Mouse (Mus musculus): ENCODE measurements around the gene Mrgprh.
"Not testable (repeated sequence)": the region's sequence is repeated elsewhere in the genome, so short reads cannot be mapped to it uniquely, and the experiment has no call there.

The Mrgprh gene

GRCm38 (mm10) chr17:12868640-12869039, 7.2 kb upstream of the Mrgprh start:
- DNase-seq (ENCODE audit: low spot score), result no peak

DNA sequence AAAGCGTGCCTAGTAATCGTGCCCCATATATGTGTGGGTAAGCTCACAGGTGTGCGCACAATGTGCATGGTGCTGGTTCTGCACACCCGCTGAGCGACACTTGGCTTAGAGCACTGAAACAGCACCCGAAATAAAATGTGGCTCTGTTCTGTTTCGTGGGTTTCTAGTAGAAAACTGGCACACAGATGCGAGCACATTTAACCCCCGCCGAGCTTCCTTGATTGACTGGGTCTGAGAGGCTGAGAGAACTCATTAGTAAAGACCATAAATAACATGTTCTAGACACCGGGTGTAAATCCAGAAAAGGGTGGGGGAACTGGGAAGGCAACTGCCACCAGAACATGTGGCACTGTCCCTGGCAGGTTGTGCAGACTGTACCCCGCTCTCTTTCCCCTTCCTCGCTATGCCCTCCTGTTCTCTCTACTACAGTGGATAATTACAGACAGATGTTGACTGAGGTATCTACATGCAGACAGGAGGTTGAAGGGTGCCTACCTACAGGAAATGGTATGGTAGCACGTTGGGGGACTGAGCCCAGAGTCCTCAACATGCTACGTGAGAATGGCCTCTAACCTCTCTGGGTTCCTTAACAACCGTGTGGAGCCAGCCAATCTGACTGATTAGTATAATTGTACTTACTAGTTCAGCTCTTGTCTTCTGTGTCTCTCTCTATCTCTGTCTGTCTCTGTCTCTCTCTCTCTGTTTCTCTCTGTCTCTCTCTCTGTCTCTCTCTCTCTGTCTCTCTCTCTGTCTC, 3.4 kb upstream of the Mrgprh start:
- no peak for DNase-seq (ENCODE audit: low spot score)

- DNase-seq (ENCODE audit: low spot score), result peak; percentile 92
Measured at GRCm38 (mm10) chr17:12880178-12880577, 4.3 kb downstream of the Mrgprh start.

DNA sequence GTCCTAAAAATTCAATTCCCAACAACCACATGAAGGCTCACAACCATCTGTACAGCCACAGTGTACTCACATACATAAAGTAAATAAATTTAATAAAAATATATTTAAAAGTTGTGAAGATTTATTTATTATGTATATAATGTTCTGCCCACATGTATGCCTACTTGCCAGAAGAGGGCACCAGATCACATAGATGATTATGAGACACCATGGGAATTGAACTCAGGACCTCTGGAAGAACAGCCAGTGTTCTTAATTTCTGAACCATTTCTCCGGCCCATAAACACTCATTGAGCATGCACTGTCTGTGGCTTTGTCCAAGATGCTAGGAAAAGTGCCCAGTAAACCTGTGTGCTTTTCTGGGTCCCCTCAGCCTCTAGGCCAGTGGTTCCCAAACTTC, 5.4 kb downstream of the Mrgprh start:
- no peak for DNase-seq (ENCODE audit: low spot score)

- DNase-seq (ENCODE audit: low spot score), result no peak
Measured at GRCm38 (mm10) chr17:12886620-12887019, 10.8 kb downstream of the Mrgprh start.

GRCm38 (mm10) chr17:12887021-12887775, 11.4 kb downstream of the Mrgprh start:
- no peak for DNase-seq (ENCODE audit: low spot score)

DNA sequence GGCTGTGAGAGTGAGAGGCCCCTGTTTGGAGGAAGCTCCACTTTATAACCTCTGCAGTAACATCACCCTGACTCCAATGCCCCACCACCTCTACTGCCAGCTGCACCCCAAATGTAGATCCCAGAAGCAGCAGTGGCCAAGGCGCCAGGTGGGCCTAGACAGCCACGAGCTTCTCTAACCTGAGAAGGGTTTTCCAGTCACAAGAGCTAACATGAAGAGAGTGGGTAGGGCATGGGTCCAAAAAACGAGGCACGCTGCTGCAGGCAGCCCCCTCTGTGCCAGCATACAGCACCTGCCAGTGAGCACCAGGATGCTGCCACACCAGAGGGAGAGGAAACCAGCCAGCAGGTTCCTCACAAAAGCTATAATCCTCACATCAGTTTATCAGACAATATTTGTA, 15.2 kb downstream of the Mrgprh start:
- no peak for DNase-seq (ENCODE audit: low spot score)

- DNase-seq (ENCODE audit: low spot score), result no peak
Measured at GRCm38 (mm10) chr17:12892033-12892432, 16.2 kb downstream of the Mrgprh start.

- DNase-seq (ENCODE audit: low spot score), result no peak
Measured at GRCm38 (mm10) chr17:12897674-12898073, 21.8 kb downstream of the Mrgprh start.

DNA sequence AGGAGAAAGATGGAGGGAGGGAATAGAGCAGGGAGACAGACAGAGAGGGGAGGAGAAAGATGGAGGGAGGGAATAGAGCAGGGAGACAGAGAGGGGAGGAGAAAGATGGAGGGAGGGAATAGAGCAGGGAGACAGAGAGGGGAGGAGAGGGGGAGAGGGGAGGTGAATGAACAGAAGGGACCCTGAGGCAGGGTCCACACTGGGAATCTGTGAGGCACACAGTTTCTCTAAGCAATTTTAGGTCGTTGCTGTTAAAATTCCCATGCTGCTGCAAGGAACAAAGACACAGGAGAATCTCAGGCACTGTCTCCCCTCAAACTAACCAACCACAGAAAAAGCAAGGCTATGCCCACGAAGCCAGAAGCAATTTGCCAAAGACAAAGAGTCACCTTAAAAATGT, 22.8 kb downstream of the Mrgprh start:
- DNase-seq (ENCODE audit: low spot score), result not testable (repeated sequence)

GRCm38 (mm10) chr17:12902291-12902690, 26.5 kb downstream of the Mrgprh start:
- no peak for DNase-seq (ENCODE audit: low spot score)

- no peak for DNase-seq (ENCODE audit: low spot score)
Measured at GRCm38 (mm10) chr17:12903372-12904333, 27.8 kb downstream of the Mrgprh start.

DNA sequence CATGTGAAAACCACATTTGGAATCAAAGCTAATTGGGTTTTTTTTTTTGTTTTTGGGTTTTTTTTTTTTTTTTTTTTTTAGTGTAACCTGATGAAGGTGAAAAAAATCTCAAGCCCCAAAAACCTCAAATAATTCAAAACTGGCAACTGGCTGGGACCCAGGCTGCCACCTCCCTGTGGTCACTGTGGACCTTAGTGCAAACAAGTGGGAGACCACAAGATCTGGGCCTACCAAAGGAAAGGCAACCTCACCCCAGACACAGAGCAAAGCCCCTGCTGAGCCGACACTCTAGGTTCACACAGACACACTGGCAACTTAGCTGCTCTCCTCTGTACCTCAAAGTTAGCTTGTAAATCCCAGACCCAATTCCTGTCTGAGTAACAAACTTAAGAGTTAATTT, 28.5 kb downstream of the Mrgprh start:
- no peak for DNase-seq (ENCODE audit: low spot score)

- DNase-seq (ENCODE audit: low spot score), result no peak
Measured at GRCm38 (mm10) chr17:12905810-12906209, 30.0 kb downstream of the Mrgprh start.

DNA sequence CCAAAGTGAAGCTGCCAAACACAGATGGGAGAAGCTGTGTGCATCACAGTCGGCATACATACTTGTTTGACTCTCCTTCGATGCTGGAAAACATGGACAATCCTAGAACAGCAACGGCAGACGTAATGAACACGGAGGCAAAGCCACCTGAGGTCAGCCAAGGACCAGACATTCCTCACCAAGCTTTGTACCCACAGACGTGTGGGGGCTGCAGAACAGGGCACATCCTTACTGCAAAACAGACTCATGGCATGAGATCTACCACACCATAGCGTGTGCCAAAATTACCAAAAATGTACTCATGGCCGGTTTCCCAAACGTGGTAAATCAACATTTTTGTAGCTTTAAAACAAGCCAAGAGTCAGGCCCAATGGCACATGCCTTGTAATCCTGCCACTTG, 30.6 kb downstream of the Mrgprh start:
- DNase-seq (ENCODE audit: low spot score), result no peak

DNA sequence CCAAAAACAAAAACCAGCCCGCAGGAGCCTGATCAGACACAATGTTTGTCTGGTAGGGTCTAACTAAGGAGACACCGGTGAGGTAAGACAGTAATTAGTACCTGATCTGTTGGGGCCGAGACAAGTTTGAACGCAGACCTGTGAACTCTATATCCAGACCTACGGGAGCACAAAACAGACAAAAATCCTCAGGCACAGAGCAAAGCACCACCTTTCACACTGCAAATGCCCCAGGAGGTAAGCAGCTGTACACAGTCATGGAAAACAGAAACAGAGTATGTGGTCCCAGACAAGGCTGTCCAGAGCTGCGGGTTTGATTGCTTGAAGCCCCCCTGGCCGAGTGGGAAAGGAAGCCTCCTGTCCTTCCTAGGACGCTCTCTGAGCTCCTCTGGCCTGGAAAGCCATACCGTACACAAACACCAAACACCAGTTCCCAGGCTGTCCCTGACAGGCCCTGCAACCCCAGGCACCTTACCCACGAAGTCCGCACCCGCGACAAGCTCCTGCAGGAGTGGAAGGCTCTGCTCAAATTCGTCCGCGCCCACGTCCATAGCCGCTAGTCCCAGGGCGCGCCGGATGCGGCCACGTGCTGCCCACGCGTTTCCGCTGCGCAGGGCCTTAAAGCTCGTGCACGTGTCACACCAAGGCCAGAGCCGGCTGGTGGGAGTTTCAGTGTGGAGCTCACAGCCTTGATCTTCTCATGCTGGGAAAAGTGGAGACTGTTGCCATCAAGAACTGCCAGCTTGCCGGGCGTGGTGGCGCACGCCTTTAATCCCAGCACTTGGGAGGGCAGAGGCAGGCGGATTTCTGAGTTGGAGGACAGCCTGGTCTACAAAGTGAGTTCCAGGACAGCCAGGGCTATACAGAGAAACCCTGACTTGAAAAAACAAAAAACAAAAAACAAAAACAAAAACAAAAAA, 33.8 kb downstream of the Mrgprh start, which contains the start of gene Pnldc1:
Gene Pnldc1 (minus strand): TSS at position 870 of the 920 bp plus-strand sequence.
- DNase-seq (ENCODE audit: low spot score), result no peak

- no peak for DNase-seq (ENCODE audit: low spot score)
Measured at GRCm38 (mm10) chr17:12910391-12910790, 34.6 kb downstream of the Mrgprh start.

- DNase-seq (ENCODE audit: low spot score), result peak; percentile 12
Measured at GRCm38 (mm10) chr17:12915488-12915880, 39.6 kb downstream of the Mrgprh start, which contains the start of gene Tcp1. TSS of gene Tcp1 (plus strand) at chr17:12915701.

DNA sequence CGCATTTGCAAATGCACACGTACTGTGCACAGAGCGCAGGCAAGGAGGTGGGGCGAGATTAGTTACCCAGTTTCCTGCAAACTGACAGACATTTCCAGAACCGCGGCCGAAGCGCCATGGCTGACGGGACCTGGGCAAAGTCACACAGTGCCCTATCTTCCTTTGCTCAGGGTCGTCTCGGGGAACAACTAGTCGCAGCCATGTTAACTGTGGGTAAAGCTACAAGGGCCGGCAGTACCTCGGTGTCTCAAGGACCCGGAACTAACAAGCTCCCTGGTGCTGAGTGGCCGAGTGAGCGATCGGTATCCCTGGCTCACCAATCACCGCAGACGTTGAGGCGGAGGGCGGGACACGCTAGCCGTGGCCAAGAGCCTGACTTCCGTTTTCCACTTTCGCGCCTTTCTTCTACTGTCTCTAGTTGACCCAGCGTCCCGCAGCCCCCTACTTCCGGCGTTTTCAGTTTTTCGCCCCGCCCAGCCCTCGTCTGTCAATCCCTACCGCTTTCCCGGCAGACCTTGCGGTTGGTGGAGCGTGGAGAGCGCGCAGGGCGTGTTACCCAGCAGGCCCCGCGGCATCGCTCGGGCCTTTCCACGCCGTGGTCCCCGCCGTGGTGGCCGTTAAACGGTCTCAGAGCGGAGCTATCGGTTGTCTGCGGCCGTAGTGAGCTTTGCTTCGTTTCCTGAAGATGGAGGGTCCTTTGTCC, 40.2 kb downstream of the Mrgprh start, which contains the start of gene Mrpl18:
Gene Mrpl18 (minus strand): TSS at position 465 of the 703 bp plus-strand sequence.
- DNase-seq (ENCODE audit: low spot score), result peak; percentile 100
